Mouse (Mus musculus) intestine, embryonic 15.5 days (tissue): Measurements from ENCODE around the gene Alg12. TPM values are rescaled to one million over a fixed set of nuclear protein-coding genes. Genes with fewer than 3 reads are reported as not detected.
A peak's percentile ranks its signal among the peaks of the same experiment; 100 is the strongest.

ENCODE experiments used
- ATAC-seq: fragments of 200-750 bp; cut with Nextera tagmentation; 2 replicates; pipeline ENCODE4 v1.8.0; 2017; ENCODE audit warnings: moderate TSS enrichment, moderate library complexity
- H3K27ac ChIP-seq: fragments of 300-500 bp; sonication (generic); 2 replicates; pipeline ENCODE4 v1.5.1; 2015; ENCODE audit warnings: mild to moderate bottlenecking, inconsistent platforms
- H3K27me3 ChIP-seq: fragments of 300-500 bp; sonication (generic); replicated peaks from 2 replicates; pipeline ENCODE4 v1.6.1; 2015; ENCODE audit warnings: inconsistent platforms
- H3K36me3 ChIP-seq: fragments of 300-500 bp; sonication (generic); 2 replicates; pipeline ENCODE4 v1.6.1; 2015; ENCODE audit warnings: inconsistent platforms
- H3K4me1 ChIP-seq: fragments of 300-500 bp; sonication (generic); replicated peaks from 2 replicates; pipeline ENCODE4 v1.6.1; 2015; ENCODE audit warnings: inconsistent platforms
- H3K4me2 ChIP-seq: fragments of 300-500 bp; sonication (generic); replicated peaks from 2 replicates; pipeline ENCODE4 v1.6.1; 2015; ENCODE audit warnings: mild to moderate bottlenecking, inconsistent platforms
- H3K4me3 ChIP-seq: fragments of 300-500 bp; sonication (generic); replicated peaks from 2 replicates; pipeline ENCODE4 v1.5.1; 2015; ENCODE audit warnings: inconsistent platforms
- H3K9ac ChIP-seq: fragments of 300-500 bp; sonication (generic); 2 replicates; pipeline ENCODE4 v1.6.1; 2015; ENCODE audit warnings: inconsistent platforms
- H3K9me3 ChIP-seq: fragments of 300-500 bp; sonication (generic); 2 replicates; pipeline ENCODE4 v1.6.1; 2016; ENCODE audit warnings: inconsistent platforms
- WGBS: fragments of 180-500 bp; shearing (Covaris S2); methylation state at CpG from one replicate; pipeline ENCODE4 v1.1.7; 2015; 5-methylcytosine and 5-hydroxymethylcytosine counted together
- polyA plus RNA-seq: library from polyadenylated mRNA; unstranded; fragments of >200 nt; fragmentation: Nextera tagmentation; extraction: Ambion mirVana; gene quantifications from 2 replicates; pipeline ENCODE4 v1.2.1, GENCODE M21; 2015

Gene Alg12
- polyA plus RNA-seq: 12.7 and 14.0 TPM in 2 replicates

- ATAC-seq: peak; percentile 99
- no peaks in the 10 kb centered on the region for H3K27me3 ChIP-seq
- peak within 1 kb of the TSS; percentile 92 for H3K4me3 ChIP-seq
- H3K27ac ChIP-seq: peak within 1 kb of the TSS; percentile 72
- peaks cover 14% of the 10 kb centered on the region for H3K4me1 ChIP-seq
- peak within 1 kb of the TSS; percentile 75 for H3K4me2 ChIP-seq
- no peaks in the 10 kb centered on the region for H3K9me3 ChIP-seq
- under 1% methylated on average over 88 of the region's 88 CpGs for WGBS
- H3K9ac ChIP-seq: peak within 1 kb of the TSS; percentile 84
- peaks cover 7% of the 10 kb centered on the region; the same call in 1 of the 2 replicates for H3K36me3 ChIP-seq
Measured at GRCm38 (mm10) chr15:88819026-88819905, at the start of gene Alg12, which contains the start of gene Creld2. Gene Alg12, minus strand, starts transcription at chr15:88819318. Gene Creld2, plus strand, starts transcription at chr15:88819646.

- ATAC-seq: peak; percentile 9; the same call in 1 of the 2 replicates
- Histone ChIP-seq H3K9me3 (no peaks in the 10 kb centered on the region), H3K36me3 (peaks cover 11% of the 10 kb centered on the region), H3K4me1 (peaks cover 40% of the 10 kb centered on the region), H3K4me3 (no peak overlapping the region), H3K27ac (peak overlapping the region; percentile 68), H3K4me2 (no peak overlapping the region), H3K9ac (no peak overlapping the region), H3K27me3 (no peaks in the 10 kb centered on the region)
- 67% methylated on average over 6 of the region's 6 CpGs for WGBS
Measured at GRCm38 (mm10) chr15:88868024-88868742, 49.1 kb upstream of the Alg12 start.

- Histone ChIP-seq H3K9me3 (no peaks in the 10 kb centered on the region), H3K27me3 (no peaks in the 10 kb centered on the region), H3K4me2 (no peak overlapping the region), H3K36me3 (peaks cover 11% of the 10 kb centered on the region), H3K4me1 (peaks cover 40% of the 10 kb centered on the region), H3K4me3 (no peak overlapping the region), H3K9ac (no peak overlapping the region), H3K27ac (peak overlapping the region; percentile 68)
- ATAC-seq: no peak
- 17% methylated on average over 5 of the region's 5 CpGs for WGBS
Measured at GRCm38 (mm10) chr15:88867368-88868023, 48.4 kb upstream of the Alg12 start.

- H3K4me1 ChIP-seq: peaks cover 40% of the 10 kb centered on the region
- ATAC-seq: no peak
- no peaks in the 10 kb centered on the region for H3K27me3 ChIP-seq
- H3K9ac ChIP-seq: no peak overlapping the region
- H3K9me3 ChIP-seq: no peaks in the 10 kb centered on the region
- H3K27ac ChIP-seq: peak overlapping the region; percentile 68
- WGBS: 41% methylated on average over 7 of the region's 7 CpGs
- H3K4me2 ChIP-seq: no peak overlapping the region
- peaks cover 11% of the 10 kb centered on the region for H3K36me3 ChIP-seq
- no peak overlapping the region for H3K4me3 ChIP-seq
Measured at GRCm38 (mm10) chr15:88866934-88867356, 47.8 kb upstream of the Alg12 start.

- no peaks in the 10 kb centered on the region for H3K27me3 ChIP-seq
- 0 out of 2 replicates have a peak overlapping the region, but pooled peaks have one; percentile 8 for H3K9ac ChIP-seq
- no peak for ATAC-seq
- 75% methylated on average over 4 of the region's 4 CpGs for WGBS
- no peaks in the 10 kb centered on the region for H3K9me3 ChIP-seq
- no peak overlapping the region; the same call in 1 of the 2 replicates for H3K4me2 ChIP-seq
- no peak overlapping the region for H3K4me3 ChIP-seq
- H3K36me3 ChIP-seq: peaks cover 11% of the 10 kb centered on the region
- H3K27ac ChIP-seq: no peak overlapping the region
- H3K4me1 ChIP-seq: peaks cover 44% of the 10 kb centered on the region
Measured at GRCm38 (mm10) chr15:88865888-88866695, 47.0 kb upstream of the Alg12 start.

GRCm38 (mm10) chr15:88865061-88865460 lies 45.9 kb upstream of the Alg12 start:
- H3K9ac ChIP-seq: peak overlapping the region; percentile 93
- ATAC-seq: no peak
- H3K27me3 ChIP-seq: no peaks in the 10 kb centered on the region
- H3K4me1 ChIP-seq: peaks cover 44% of the 10 kb centered on the region
- H3K4me2 ChIP-seq: peak overlapping the region; percentile 91
- H3K27ac ChIP-seq: peak overlapping the region; percentile 98; the same call in 1 of the 2 replicates
- H3K4me3 ChIP-seq: peak overlapping the region; percentile 92
- WGBS: 72% methylated on average over 14 of the region's 14 CpGs
- H3K36me3 ChIP-seq: peaks cover 11% of the 10 kb centered on the region
- H3K9me3 ChIP-seq: no peaks in the 10 kb centered on the region

GRCm38 (mm10) chr15:88864270-88865030 lies 45.3 kb upstream of the Alg12 start:
- H3K36me3 ChIP-seq: peaks cover 11% of the 10 kb centered on the region
- WGBS: 27% methylated on average over 22 of the region's 22 CpGs
- H3K27ac ChIP-seq: peak overlapping the region; percentile 98
- ATAC-seq: peak; percentile 2; the same call in 1 of the 2 replicates
- peak overlapping the region; percentile 93 for H3K9ac ChIP-seq
- H3K4me1 ChIP-seq: peaks cover 44% of the 10 kb centered on the region
- H3K9me3 ChIP-seq: no peaks in the 10 kb centered on the region
- no peaks in the 10 kb centered on the region for H3K27me3 ChIP-seq
- H3K4me2 ChIP-seq: peak overlapping the region; percentile 91
- peak overlapping the region; percentile 92 for H3K4me3 ChIP-seq

- WGBS: 1% methylated on average over 19 of the region's 39 CpGs
Measured at GRCm38 (mm10) chr15:88863695-88864231, 44.6 kb upstream of the Alg12 start.

GRCm38 (mm10) chr15:88862881-88863694 lies 44.0 kb upstream of the Alg12 start:
- Histone ChIP-seq H3K4me2 (peak overlapping the region; percentile 91), H3K4me1 (peaks cover 41% of the 10 kb centered on the region), H3K27ac (peak overlapping the region; percentile 98), H3K9ac (peak overlapping the region; percentile 93), H3K36me3 (peaks cover 11% of the 10 kb centered on the region), H3K9me3 (no peaks in the 10 kb centered on the region), H3K27me3 (no peaks in the 10 kb centered on the region), H3K4me3 (peak overlapping the region; percentile 92)
- ATAC-seq: peak; percentile 4; the same call in 1 of the 2 replicates
- WGBS: under 1% methylated on average over 98 of the region's 98 CpGs

More at GRCm38 (mm10) chr15:88863695-88864231, 44.6 kb upstream of the Alg12 start:
- H3K27ac ChIP-seq: peak overlapping the region; percentile 98
- H3K27me3 ChIP-seq: no peaks in the 10 kb centered on the region
- H3K36me3 ChIP-seq: peaks cover 11% of the 10 kb centered on the region
- H3K4me3 ChIP-seq: peak overlapping the region; percentile 92
- H3K9ac ChIP-seq: peak overlapping the region; percentile 93
- ATAC-seq: peak; percentile 79
- peak overlapping the region; percentile 91 for H3K4me2 ChIP-seq
- no peaks in the 10 kb centered on the region for H3K9me3 ChIP-seq
- peaks cover 44% of the 10 kb centered on the region for H3K4me1 ChIP-seq
